Mouse (Mus musculus) adrenal gland, adult 8-10 months (tissue): ENCODE data around the gene Nbl1. TPM values are rescaled to one million over a fixed set of nuclear protein-coding genes. Genes with fewer than 3 reads are reported as not detected.

ENCODE experiments used
- total RNA-seq, 4 experiments: library from RNA; stranded (reverse); gene quantifications; 2 replicates each; pipeline ENCODE4 v1.2.4; 2022

The Nbl1 gene
- total RNA-seq, 4 experiments from 2014 or later = 55.4 to 73.9 (median 64.2) TPM

Other genes with a start within 250 kb of the Nbl1 start
- 10 to 100 TPM; 13.3 to 43.8 (median 24.8) TPM for gene Pla2g5, start 229.5 kb downstream of the Nbl1 start, total RNA-seq
- not detected for gene Gm13030, start 219.0 kb downstream of the Nbl1 start, total RNA-seq
- 1 to 10 TPM in 2 of 4 experiments, under 1 TPM in 2; 0.46 to 2.9 (median 0.86) TPM for gene Pla2g2e, start 215.1 kb downstream of the Nbl1 start, total RNA-seq
- gene Otud3, start 179.0 kb downstream of the Nbl1 start, total RNA-seq = 10 to 100 TPM; 10.6 to 11.7 (median 11.3) TPM
- not detected for gene Rnf186, start 125.9 kb downstream of the Nbl1 start, total RNA-seq
- gene Tmco4, start 120.1 kb downstream of the Nbl1 start, total RNA-seq = 10 to 100 TPM; 19.1 to 23.0 (median 21.1) TPM
- under 1 TPM; 0.48 to 0.99 (median 0.84) TPM for gene Htr6, start 17.4 kb downstream of the Nbl1 start, total RNA-seq
- 100 to 1,000 TPM; 273 to 460 (median 363) TPM for gene Minos1, start 38.1 kb upstream of the Nbl1 start, total RNA-seq
- 100 to 1,000 TPM; 357 to 412 (median 388) TPM for gene Capzb, start 99.9 kb upstream of the Nbl1 start, total RNA-seq
- gene Pqlc2, start 217.7 kb upstream of the Nbl1 start, total RNA-seq = 10 to 100 TPM; 10.3 to 12.0 (median 11.6) TPM
- 10 to 100 TPM; 65.4 to 73.5 (median 68.8) TPM for gene Akr7a5, start 217.8 kb upstream of the Nbl1 start, total RNA-seq